Mouse (Mus musculus) myocyte (in vitro differentiated cells): Measurements from ENCODE around the gene Hnrnpu.

Experiments used
- POLR2A ChIP-seq: IDR thresholded peaks from one replicate; pipeline ENCODE4 v1.6.1; 2011; ENCODE audit warnings: low read depth, mild to moderate bottlenecking, control low read depth, moderate library complexity; ENCODE audit not compliant: insufficient read length
- POLR2AphosphoS2 ChIP-seq: IDR thresholded peaks from one replicate; pipeline ENCODE4 v1.6.1; 2011; ENCODE audit warnings: low read depth, control low read depth; ENCODE audit not compliant: insufficient read length
- TCF3 ChIP-seq: IDR thresholded peaks from one replicate; pipeline ENCODE4 v1.6.1; 2011; ENCODE audit warnings: low read depth, control low read depth; ENCODE audit not compliant: insufficient read length

GRCm38 (mm10) chr1:178287601-178288176, 49.9 kb downstream of the Hnrnpu start:
- TF ChIP-seq POLR2AphosphoS2 (no peak), POLR2A (no peak), TCF3 (no peak)
